Mouse (Mus musculus) midbrain, embryonic 12.5 days (tissue): Measurements from ENCODE around the gene Vwa8. TPM values are rescaled to one million over a fixed set of nuclear protein-coding genes. Genes with fewer than 3 reads are reported as not detected.
A peak's percentile ranks its signal among the peaks of the same experiment; 100 is the strongest.
"Not testable (repeated sequence)": the region's sequence is repeated elsewhere in the genome, so short reads cannot be mapped to it uniquely, and the experiment has no call there.

Source experiments
- ATAC-seq: fragments of 200-750 bp; cut with Nextera tagmentation; 2 replicates; pipeline ENCODE4 v1.8.0; 2017; ENCODE audit warnings: low read depth, moderate TSS enrichment, moderate library complexity; ENCODE audit not compliant: low FRiP score
- H3K27ac ChIP-seq: fragments of 300-500 bp; sonication (generic); replicated peaks from 2 replicates; pipeline ENCODE4 v1.5.1; 2016; ENCODE audit warnings: mild to moderate bottlenecking
- H3K27me3 ChIP-seq: fragments of 300-500 bp; sonication (generic); 2 replicates; pipeline ENCODE4 v1.6.1; 2016; ENCODE audit warnings: mild to moderate bottlenecking
- H3K36me3 ChIP-seq: fragments of 300-500 bp; sonication (generic); 2 replicates; pipeline ENCODE4 v1.6.1; 2016
- H3K4me1 ChIP-seq: fragments of 300-500 bp; sonication (generic); 2 replicates; pipeline ENCODE4 v1.6.1; 2016
- H3K4me2 ChIP-seq: fragments of 300-500 bp; sonication (generic); replicated peaks from 2 replicates; pipeline ENCODE4 v1.6.1; 2016; ENCODE audit warnings: mild to moderate bottlenecking, moderate library complexity
- H3K4me3 ChIP-seq: fragments of 300-500 bp; sonication (generic); 2 replicates; pipeline ENCODE4 v1.5.1; 2016; ENCODE audit warnings: mild to moderate bottlenecking
- H3K9ac ChIP-seq: fragments of 300-500 bp; sonication (generic); replicated peaks from 2 replicates; pipeline ENCODE4 v1.6.1; 2016; ENCODE audit warnings: mild to moderate bottlenecking, moderate library complexity
- H3K9me3 ChIP-seq: fragments of 300-500 bp; sonication (generic); 2 replicates; pipeline ENCODE4 v1.6.1; 2016; ENCODE audit warnings: mild to moderate bottlenecking
- WGBS: fragments of 180-500 bp; shearing (Covaris S2); methylation state at CpG from one replicate; pipeline ENCODE4 v1.1.7; 2016; 5-methylcytosine and 5-hydroxymethylcytosine counted together
- polyA plus RNA-seq: library from polyadenylated mRNA; unstranded; fragments of >200 nt; fragmentation: Nextera tagmentation; extraction: Ambion mirVana; gene quantifications from 2 replicates; pipeline ENCODE4 v1.2.1, GENCODE M21; 2016

Gene Vwa8
- polyA plus RNA-seq, 1 experiment from 2014 or later, result 7.8 TPM

DNA sequence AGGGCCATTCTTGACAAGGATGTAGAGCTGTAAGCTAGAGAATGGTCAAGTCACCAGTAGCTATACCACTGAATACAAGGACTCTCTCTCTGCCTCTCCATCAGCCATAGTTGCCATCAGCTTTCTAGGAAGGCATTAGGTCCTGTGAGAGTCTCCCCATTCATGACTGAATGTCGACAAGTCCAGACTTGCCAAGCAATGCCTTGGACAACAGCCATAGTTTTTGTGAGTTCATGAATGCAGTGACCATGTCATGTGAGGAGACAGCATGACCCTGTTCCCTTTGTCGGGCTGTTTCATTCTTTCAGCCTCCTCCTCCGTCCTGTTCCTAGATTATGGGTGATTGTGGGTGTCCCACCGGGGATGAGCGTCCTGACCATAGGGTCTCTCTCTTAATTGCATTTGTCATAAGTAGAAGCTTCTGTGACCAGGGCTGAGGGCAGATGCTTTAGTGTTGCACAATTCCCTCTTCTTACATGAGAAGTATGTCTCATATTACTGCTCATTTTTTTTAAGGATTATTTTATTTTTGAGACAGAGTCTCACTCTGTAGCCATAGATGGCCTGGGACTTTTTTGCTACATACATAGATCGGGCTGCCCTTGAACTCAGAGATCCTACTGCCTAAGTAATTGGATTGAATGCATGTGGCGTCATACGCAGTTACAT, 37.8 kb downstream of the Vwa8 start:
- H3K27ac ChIP-seq, result no peak overlapping the region
- H3K9ac ChIP-seq, result no peak overlapping the region
- ATAC-seq, result 0 out of 2 replicates have a peak, but pooled peaks have one; percentile 47
- WGBS, result 86% methylated on average over 8 of the region's 8 CpGs
- no peaks in the 10 kb centered on the region for H3K36me3 ChIP-seq
- peaks cover 3% of the 10 kb centered on the region; the same call in 1 of the 2 replicates for H3K4me1 ChIP-seq
- no peak overlapping the region for H3K4me3 ChIP-seq
- no peak overlapping the region for H3K4me2 ChIP-seq
- no peaks in the 10 kb centered on the region for H3K9me3 ChIP-seq
- no peaks in the 10 kb centered on the region for H3K27me3 ChIP-seq

GRCm38 (mm10) chr14:78887494-78887893, 38.6 kb downstream of the Vwa8 start:
- not testable (repeated sequence) for H3K9me3 ChIP-seq, H3K4me2 ChIP-seq, H3K27me3 ChIP-seq, H3K27ac ChIP-seq, H3K4me3 ChIP-seq, H3K4me1 ChIP-seq, ATAC-seq, H3K36me3 ChIP-seq, H3K9ac ChIP-seq
- WGBS, result 97% methylated on average over 16 of the region's 18 CpGs

DNA sequence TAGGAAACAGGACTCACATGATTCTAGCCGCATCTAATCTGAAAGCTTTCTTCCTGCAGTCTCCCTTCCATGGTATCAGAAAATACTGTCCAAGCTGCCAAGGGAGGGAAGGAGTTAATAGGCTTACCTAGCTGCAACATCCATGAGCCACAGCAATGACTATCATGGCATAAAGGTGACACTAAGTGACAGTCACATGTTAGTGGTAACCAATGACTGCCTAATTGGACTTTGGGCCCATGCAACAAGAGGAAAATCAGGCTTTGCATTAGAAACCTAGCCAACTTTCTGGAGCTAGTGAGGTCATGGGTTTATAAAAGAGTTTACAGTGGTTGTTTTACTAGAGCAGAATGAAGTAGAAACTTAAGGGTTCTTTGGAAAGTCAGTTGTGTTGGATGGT, 46.6 kb downstream of the Vwa8 start:
- no peak for ATAC-seq
- H3K9ac ChIP-seq, result no peak overlapping the region
- WGBS, result 100% methylated on average over 1 of the region's 1 CpGs

DNA sequence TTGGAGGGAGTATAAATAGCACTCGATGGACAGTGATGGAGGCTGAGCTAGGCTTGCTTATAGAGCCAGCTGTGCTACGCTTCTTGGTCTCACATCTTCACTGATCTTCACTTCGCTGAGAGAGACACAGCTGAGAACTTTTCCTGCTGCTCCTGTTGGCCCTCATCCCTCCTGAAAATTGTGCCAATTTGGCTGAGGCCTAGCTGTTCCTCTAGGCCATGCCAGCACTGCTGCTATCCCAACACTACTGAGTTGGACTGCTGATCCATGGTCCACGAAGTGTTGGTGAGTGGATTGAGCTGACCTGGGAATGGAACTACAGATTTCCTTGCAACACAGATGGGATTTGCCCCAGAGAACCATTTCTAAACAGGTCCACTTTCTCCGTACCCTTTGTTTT, 47.4 kb downstream of the Vwa8 start:
- WGBS, result 91% methylated on average over 5 of the region's 5 CpGs
- Histone ChIP-seq H3K27me3 (no peaks in the 10 kb centered on the region), H3K36me3 (no peaks in the 10 kb centered on the region), H3K27ac (no peak overlapping the region), H3K9me3 (no peaks in the 10 kb centered on the region), H3K4me1 (no peaks in the 10 kb centered on the region), H3K4me2 (no peak overlapping the region), H3K4me3 (no peak overlapping the region), H3K9ac (no peak overlapping the region)
- no peak for ATAC-seq

More for the DNA sequence above, 46.6 kb downstream of the Vwa8 start:
- H3K9me3 ChIP-seq, result no peaks in the 10 kb centered on the region
- no peaks in the 10 kb centered on the region for H3K4me1 ChIP-seq
- H3K27me3 ChIP-seq, result no peaks in the 10 kb centered on the region
- H3K27ac ChIP-seq, result no peak overlapping the region
- no peaks in the 10 kb centered on the region for H3K36me3 ChIP-seq
- H3K4me3 ChIP-seq, result no peak overlapping the region
- H3K4me2 ChIP-seq, result no peak overlapping the region

- no peak for ATAC-seq
- WGBS, result 86% methylated on average over 2 of the region's 2 CpGs
- Histone ChIP-seq H3K36me3 (no peaks in the 10 kb centered on the region), H3K27ac (no peak overlapping the region), H3K9me3 (no peaks in the 10 kb centered on the region), H3K4me1 (no peaks in the 10 kb centered on the region), H3K9ac (no peak overlapping the region), H3K4me3 (no peak overlapping the region), H3K4me2 (no peak overlapping the region), H3K27me3 (no peaks in the 10 kb centered on the region)
These were observed 51.9 kb downstream of the Vwa8 start for GRCm38 (mm10) chr14:78900770-78901169.

DNA sequence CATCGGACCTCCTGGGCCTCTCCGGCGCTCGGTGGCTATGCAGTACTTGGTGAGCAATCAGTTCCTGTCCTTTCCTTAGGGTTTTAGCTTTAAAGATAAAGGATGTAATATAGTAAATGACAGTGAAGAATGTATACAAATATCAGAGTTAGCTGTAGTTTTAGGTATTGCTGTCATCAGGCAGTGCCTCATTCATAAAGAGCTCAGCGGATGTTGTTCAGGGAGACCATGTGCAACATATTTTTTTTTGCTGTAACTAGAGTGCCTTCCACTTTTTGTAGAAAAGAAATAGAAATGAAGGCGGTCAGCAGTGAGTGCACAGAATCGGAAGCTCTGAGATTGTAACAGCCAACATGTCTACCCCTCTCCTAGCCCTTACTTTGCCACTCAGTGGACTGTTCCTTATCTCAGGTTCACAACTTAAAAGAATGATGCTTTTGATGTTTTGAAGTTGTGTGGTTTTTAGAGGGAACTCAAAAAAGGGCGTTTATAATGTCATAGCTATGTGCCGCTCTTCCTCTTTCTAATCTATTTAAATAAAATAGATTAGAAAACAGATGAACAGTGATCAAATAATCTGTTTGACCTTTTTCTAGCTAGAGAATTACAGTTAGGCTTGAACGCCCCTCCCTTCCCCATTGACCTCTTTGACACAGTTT, 59.5 kb downstream of the Vwa8 start:
- Histone ChIP-seq H3K4me1 (no peaks in the 10 kb centered on the region), H3K27ac (no peak overlapping the region), H3K9ac (no peak overlapping the region), H3K9me3 (no peaks in the 10 kb centered on the region), H3K4me3 (no peak overlapping the region), H3K27me3 (no peaks in the 10 kb centered on the region), H3K36me3 (no peaks in the 10 kb centered on the region), H3K4me2 (no peak overlapping the region)
- 94% methylated on average over 10 of the region's 10 CpGs for WGBS
- ATAC-seq, result no peak

GRCm38 (mm10) chr14:78912076-78912475, 63.2 kb downstream of the Vwa8 start:
- Histone ChIP-seq H3K9me3 (no peaks in the 10 kb centered on the region), H3K4me1 (no peaks in the 10 kb centered on the region), H3K9ac (no peak overlapping the region), H3K36me3 (no peaks in the 10 kb centered on the region), H3K4me3 (no peak overlapping the region), H3K4me2 (no peak overlapping the region), H3K27me3 (no peaks in the 10 kb centered on the region), H3K27ac (no peak overlapping the region)
- WGBS, result 87% methylated on average over 10 of the region's 10 CpGs
- ATAC-seq, result no peak

GRCm38 (mm10) chr14:78914180-78914579, 65.3 kb downstream of the Vwa8 start:
- no peaks in the 10 kb centered on the region for H3K4me1 ChIP-seq
- H3K9me3 ChIP-seq, result no peaks in the 10 kb centered on the region
- no peak overlapping the region for H3K4me2 ChIP-seq
- H3K36me3 ChIP-seq, result no peaks in the 10 kb centered on the region
- no peak for ATAC-seq
- H3K4me3 ChIP-seq, result no peak overlapping the region
- H3K9ac ChIP-seq, result no peak overlapping the region
- H3K27me3 ChIP-seq, result no peaks in the 10 kb centered on the region
- WGBS, result 86% methylated on average over 8 of the region's 8 CpGs
- H3K27ac ChIP-seq, result no peak overlapping the region

- ATAC-seq, result no peak
- no peak overlapping the region for H3K4me2 ChIP-seq
- no peaks in the 10 kb centered on the region for H3K4me1 ChIP-seq
- WGBS, result 96% methylated on average over 2 of the region's 2 CpGs
- H3K9ac ChIP-seq, result no peak overlapping the region
- no peak overlapping the region for H3K4me3 ChIP-seq
- no peak overlapping the region for H3K27ac ChIP-seq
- no peaks in the 10 kb centered on the region for H3K9me3 ChIP-seq
- H3K27me3 ChIP-seq, result no peaks in the 10 kb centered on the region
- H3K36me3 ChIP-seq, result no peaks in the 10 kb centered on the region
These were observed 67.8 kb downstream of the Vwa8 start for GRCm38 (mm10) chr14:78916691-78917090.

DNA sequence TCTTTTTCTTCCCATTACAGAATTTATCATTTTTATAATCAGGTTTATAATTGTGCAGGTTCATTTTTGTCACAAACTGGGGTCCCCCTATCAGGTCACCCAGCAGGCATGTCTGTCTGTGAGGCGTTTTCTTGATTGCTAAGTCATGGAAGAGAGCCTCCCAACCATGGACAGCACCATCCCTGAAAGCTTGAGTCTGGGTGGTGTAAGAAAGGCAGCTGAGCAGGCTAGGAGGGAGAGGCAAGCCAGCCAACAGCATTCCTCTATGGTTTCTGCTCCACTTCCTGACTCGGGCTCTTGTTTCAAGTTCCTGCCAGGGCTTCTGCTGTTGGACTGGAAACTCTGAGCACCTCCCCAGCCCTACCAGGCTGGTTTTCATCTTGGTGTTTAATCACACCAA, 72.4 kb downstream of the Vwa8 start:
- no peak overlapping the region for H3K27ac ChIP-seq
- H3K9me3 ChIP-seq, result no peaks in the 10 kb centered on the region
- WGBS, result 74% methylated on average over 2 of the region's 2 CpGs
- no peak for ATAC-seq
- no peak overlapping the region for H3K4me2 ChIP-seq
- no peaks in the 10 kb centered on the region for H3K36me3 ChIP-seq
- H3K4me1 ChIP-seq, result peaks cover 3% of the 10 kb centered on the region; the same call in 1 of the 2 replicates
- H3K4me3 ChIP-seq, result no peak overlapping the region
- H3K9ac ChIP-seq, result no peak overlapping the region
- no peaks in the 10 kb centered on the region for H3K27me3 ChIP-seq

GRCm38 (mm10) chr14:78923631-78924030, 74.8 kb downstream of the Vwa8 start:
- no peak overlapping the region for H3K4me3 ChIP-seq
- no peak overlapping the region for H3K4me2 ChIP-seq
- no peaks in the 10 kb centered on the region for H3K9me3 ChIP-seq
- no peak overlapping the region for H3K27ac ChIP-seq
- H3K4me1 ChIP-seq, result peaks cover 3% of the 10 kb centered on the region; the same call in 1 of the 2 replicates
- H3K27me3 ChIP-seq, result no peaks in the 10 kb centered on the region
- 84% methylated on average over 5 of the region's 5 CpGs for WGBS
- no peak overlapping the region for H3K9ac ChIP-seq
- no peaks in the 10 kb centered on the region for H3K36me3 ChIP-seq
- no peak for ATAC-seq

- peaks cover 3% of the 10 kb centered on the region; the same call in 1 of the 2 replicates for H3K4me1 ChIP-seq
- H3K36me3 ChIP-seq, result no peaks in the 10 kb centered on the region
- H3K9me3 ChIP-seq, result no peaks in the 10 kb centered on the region
- no peak overlapping the region for H3K4me3 ChIP-seq
- no peak overlapping the region for H3K4me2 ChIP-seq
- ATAC-seq, result no peak
- H3K27me3 ChIP-seq, result no peaks in the 10 kb centered on the region
- H3K9ac ChIP-seq, result no peak overlapping the region
- 87% methylated on average over 21 of the region's 21 CpGs for WGBS
- H3K27ac ChIP-seq, result no peak overlapping the region
These were observed 76.1 kb downstream of the Vwa8 start for GRCm38 (mm10) chr14:78924755-78925537.
